Mouse (Mus musculus): ENCODE measurements around the gene Gm13757. TPM values are rescaled to one million over a fixed set of nuclear protein-coding genes. Genes with fewer than 3 reads are reported as not detected.

Gene Gm13757
- total RNA-seq, 1 experiment: not detected

GRCm38 (mm10) chr2:88419051-88419450, 29.9 kb downstream of the Gm13757 start, which contains the start of gene Olfr1180:
TSS of gene Olfr1180 (minus strand) at chr2:88419151.
- Histone ChIP-seq H3K9ac (ENCODE audit: insufficient read depth, low read depth, low read length, poor library complexity, severe bottlenecking) (no peak within 1 kb of the TSS), H3K4me3 (ENCODE audit: insufficient read depth in 1 of 2, low read depth in 1 of 2, low read length in 2 of 2, poor library complexity in 1 of 2, severe bottlenecking in 1 of 2) (no peak within 1 kb of the TSS), H3K27ac (ENCODE audit: insufficient read depth, low read depth, low read length, poor library complexity, severe bottlenecking) (no peak within 1 kb of the TSS), H3K4me1 (ENCODE audit: control insufficient read depth in 2 of 2, insufficient read depth in 2 of 2, low read length in 2 of 2, poor library complexity in 1 of 2) (no peaks in the 10 kb centered on the region), H3K9me3 (ENCODE audit: control insufficient read depth, insufficient read depth, low read depth, low read length) (no peaks in the 10 kb centered on the region), H3K36me3 (ENCODE audit: control insufficient read depth, insufficient read depth, low read length, poor library complexity, severe bottlenecking) (no peaks in the 10 kb centered on the region)
- in situ Hi-C loops (cut with MboI; ENCODE audit: low sequenced_read_pairs in 2 of 2, unreplicated experiment in 2 of 2): no loop called here
- DNase-seq (ENCODE audit: low read depth, low spot score): no peak
- TF ChIP-seq ZNF384 (IDR thresholded peaks at IDR 0.05; ENCODE audit: low read depth, low read length): no peak
- no peak for TF ChIP-seq CHD2 (IDR thresholded peaks at IDR 0.05; ENCODE audit: low read depth, low read length)
- TF ChIP-seq MAFK (IDR thresholded peaks at IDR 0.05; ENCODE audit: insufficient read depth, low read depth, low read length): no peak
- TF ChIP-seq HCFC1 (IDR thresholded peaks at IDR 0.05; ENCODE audit: borderline replicate concordance, insufficient read depth, low read length): no peak
- TF ChIP-seq ZC3H11A (IDR thresholded peaks at IDR 0.05; ENCODE audit: borderline replicate concordance, low read depth, low read length): no peak

DNA sequence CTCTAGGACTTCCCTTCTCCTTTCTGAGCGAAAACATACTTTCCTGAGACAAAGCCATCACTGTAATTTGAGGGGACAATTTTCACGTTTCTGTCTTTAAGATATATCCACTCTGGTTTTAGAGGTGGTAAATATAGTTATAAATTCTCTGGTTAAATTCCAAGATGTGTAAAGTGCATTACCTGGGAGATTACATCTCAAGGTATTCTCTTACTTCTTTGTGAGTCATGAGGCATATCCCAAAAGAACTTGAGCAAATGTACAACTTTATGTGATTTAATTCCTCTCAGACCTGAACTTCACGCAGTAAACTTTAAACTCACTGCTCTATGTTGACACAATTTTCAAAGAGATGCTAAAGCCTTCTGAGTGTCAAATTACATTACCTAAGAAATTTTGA, 42.6 kb downstream of the Gm13757 start, which contains the start of gene Olfr1179:
Olfr1179 (minus strand) TSS at position 101 of the 400 bp plus-strand sequence.
- H3K27ac ChIP-seq (ENCODE audit: insufficient read depth, low read depth, low read length, poor library complexity, severe bottlenecking): no peak within 1 kb of the TSS
- no peak for DNase-seq (ENCODE audit: low read depth, low spot score)
- H3K4me1 ChIP-seq (ENCODE audit: control insufficient read depth in 2 of 2, insufficient read depth in 2 of 2, low read length in 2 of 2, poor library complexity in 1 of 2): no peaks in the 10 kb centered on the region
- TF ChIP-seq ZC3H11A (IDR thresholded peaks at IDR 0.05; ENCODE audit: borderline replicate concordance, low read depth, low read length) (no peak), CHD2 (IDR thresholded peaks at IDR 0.05; ENCODE audit: low read depth, low read length) (no peak), HCFC1 (IDR thresholded peaks at IDR 0.05; ENCODE audit: borderline replicate concordance, insufficient read depth, low read length) (no peak), ZNF384 (IDR thresholded peaks at IDR 0.05; ENCODE audit: low read depth, low read length) (no peak), MAFK (IDR thresholded peaks at IDR 0.05; ENCODE audit: insufficient read depth, low read depth, low read length) (no peak)
- no peak within 1 kb of the TSS for H3K4me3 ChIP-seq (ENCODE audit: insufficient read depth in 1 of 2, low read depth in 1 of 2, low read length in 2 of 2, poor library complexity in 1 of 2, severe bottlenecking in 1 of 2)
- in situ Hi-C loops (cut with MboI; ENCODE audit: low sequenced_read_pairs in 2 of 2, unreplicated experiment in 2 of 2): no loop called here
- H3K9me3 ChIP-seq (ENCODE audit: control insufficient read depth, insufficient read depth, low read depth, low read length): no peaks in the 10 kb centered on the region
- H3K36me3 ChIP-seq (ENCODE audit: control insufficient read depth, insufficient read depth, low read length, poor library complexity, severe bottlenecking): no peaks in the 10 kb centered on the region
- no peak within 1 kb of the TSS for H3K9ac ChIP-seq (ENCODE audit: insufficient read depth, low read depth, low read length, poor library complexity, severe bottlenecking)

Other genes starting within 250 kb of the Gm13757 start
- gene Olfr1170, start 220.8 kb downstream of the Gm13757 start, total RNA-seq (2012; rRNA removed): not detected in 2 replicates
- gene Olfr1173, start 169.3 kb downstream of the Gm13757 start, total RNA-seq (2012; rRNA removed): not detected in 2 replicates
- gene Olfr1174-ps, start 134.0 kb downstream of the Gm13757 start, total RNA-seq (2012; rRNA removed): not detected in 2 replicates
- gene Olfr1175-ps, start 121.9 kb downstream of the Gm13757 start, total RNA-seq (2012; rRNA removed): not detected in 2 replicates
- not detected in 2 replicates for gene Olfr1176, start 112.4 kb downstream of the Gm13757 start, total RNA-seq (2012; rRNA removed)
- gene Olfr1177-ps, start 102.6 kb downstream of the Gm13757 start, total RNA-seq (2012; rRNA removed): not detected in 2 replicates
- not detected in 2 replicates for gene Olfr1178, start 62.1 kb downstream of the Gm13757 start, total RNA-seq (2012; rRNA removed)
- not detected in 2 replicates for gene Olfr1179, start 42.7 kb downstream of the Gm13757 start, total RNA-seq (2012; rRNA removed)
- not detected in 2 replicates for gene Olfr1180, start 30.0 kb downstream of the Gm13757 start, total RNA-seq (2012; rRNA removed)
- gene Olfr1181, start 23.0 kb downstream of the Gm13757 start, total RNA-seq (2012; rRNA removed): not detected in 2 replicates
- gene Olfr1183, start 5.7 kb upstream of the Gm13757 start, total RNA-seq (2012; rRNA removed): not detected in 2 replicates
- gene Olfr1184, start 34.5 kb upstream of the Gm13757 start, total RNA-seq (2012; rRNA removed): not detected in 2 replicates
- not detected in 2 replicates for gene Olfr1185-ps1, start 44.2 kb upstream of the Gm13757 start, total RNA-seq (2012; rRNA removed)
- gene Olfr1186, start 69.4 kb upstream of the Gm13757 start, total RNA-seq (2012; rRNA removed): not detected in 2 replicates
- gene Olfr1188, start 107.8 kb upstream of the Gm13757 start, total RNA-seq (2012; rRNA removed): not detected in 2 replicates
- gene Olfr1189, start 137.3 kb upstream of the Gm13757 start, total RNA-seq (2012; rRNA removed): not detected in 2 replicates
- gene Olfr1191-ps1, start 191.4 kb upstream of the Gm13757 start, total RNA-seq (2012; rRNA removed): not detected in 2 replicates
- gene Olfr1192-ps1, start 199.4 kb upstream of the Gm13757 start, total RNA-seq (2012; rRNA removed): not detected in 2 replicates
- gene Olfr1193, start 226.5 kb upstream of the Gm13757 start, total RNA-seq (2012; rRNA removed): not detected in 2 replicates
- gene Olfr1195, start 240.1 kb upstream of the Gm13757 start, total RNA-seq (2012; rRNA removed): not detected in 2 replicates